Mouse (Mus musculus) MEL (cell line): ENCODE measurements around the gene Slc22a7. TPM values are rescaled to one million over a fixed set of nuclear protein-coding genes. Genes with fewer than 3 reads are reported as not detected.

Experiments
- DNase-seq: peaks from one replicate; pipeline ENCODE4 v3.0.0; 2011; ENCODE audit warnings: low read depth, low spot score
- H3K27ac ChIP-seq: 2 replicates; pipeline ENCODE4 v1.5.1; 2012; ENCODE audit warnings: low read depth, mild to moderate bottlenecking, control low read depth, low read length, moderate library complexity; ENCODE audit not compliant: control insufficient read depth
- H3K27me3 ChIP-seq, 2 experiments: fragments of 150-350 bp in 1 of 2; sonication (generic) in 1 of 2; 2 replicates each; pipeline ENCODE4 v1.6.1; 2012; ENCODE audit warnings: low read length in 2 of 2, mild to moderate bottlenecking in 2 of 2, improper control_type of control experiment in 1 of 2, moderate library complexity in 1 of 2; ENCODE audit not compliant: insufficient read depth in 2 of 2, control insufficient read depth in 1 of 2
- H3K36me3 ChIP-seq, 2 experiments: 2 replicates each; pipeline ENCODE4 v1.6.1; 2012 to 2014; ENCODE audit warnings: low read length in 2 of 2, improper control_type of control experiment in 1 of 2, inconsistent platforms in 1 of 2, mild to moderate bottlenecking in 1 of 2; ENCODE audit not compliant: insufficient read depth in 2 of 2, control insufficient read depth in 1 of 2
- H3K4me1 ChIP-seq, 2 experiments: fragments of 150-350 bp in 1 of 2; sonication (generic) in 1 of 2; 2 replicates each; pipeline ENCODE4 v1.6.1; 2012; ENCODE audit warnings: low read length in 2 of 2, improper control_type of control experiment in 1 of 2, mild to moderate bottlenecking in 1 of 2; ENCODE audit not compliant: insufficient read depth in 2 of 2, control insufficient read depth in 1 of 2
- H3K4me3 ChIP-seq, 2 experiments: fragments of 150-350 bp in 1 of 2; sonication (generic) in 1 of 2; 2 replicates each; pipeline ENCODE4 v1.5.1; 2012; ENCODE audit warnings: low read depth in 2 of 2, low read length in 2 of 2, mild to moderate bottlenecking in 2 of 2, moderate library complexity in 2 of 2, control low read depth in 1 of 2, improper control_type of control experiment in 1 of 2; ENCODE audit not compliant: control insufficient read depth in 1 of 2, insufficient read depth in 1 of 2
- H3K79me2 ChIP-seq: 2 replicates; pipeline ENCODE4 v1.6.1; 2012; ENCODE audit warnings: mild to moderate bottlenecking, low read length, moderate library complexity; ENCODE audit not compliant: control insufficient read depth, poor library complexity, insufficient read depth
- H3K9ac ChIP-seq: 2 replicates; pipeline ENCODE4 v1.6.1; 2012; ENCODE audit warnings: low read depth, mild to moderate bottlenecking, control low read depth, low read length, moderate library complexity; ENCODE audit not compliant: control insufficient read depth, poor library complexity, severe bottlenecking
- H3K9me3 ChIP-seq: fragments of 150-350 bp; sonication (generic); replicated peaks from 2 replicates; pipeline ENCODE4 v1.6.1; 2012; ENCODE audit warnings: mild to moderate bottlenecking, low read length, improper control_type of control experiment, moderate library complexity; ENCODE audit not compliant: insufficient read depth
- CHD1 ChIP-seq: IDR thresholded peaks from 2 replicates; pipeline ENCODE4 v1.6.1; 2012; ENCODE audit warnings: low read depth, mild to moderate bottlenecking, inconsistent platforms, low read length, improper control_type of control experiment
- CHD2 ChIP-seq: IDR thresholded peaks from 2 replicates; pipeline ENCODE4 v1.6.1; 2011; ENCODE audit warnings: low read length, improper control_type of control experiment
- CTCF ChIP-seq, 3 experiments: IDR thresholded peaks in 2 of 3; conservative IDR thresholded peaks in 1 of 3; 2 replicates each; pipeline ENCODE4 v1.5.1; 2011 to 2012; ENCODE audit warnings: low read length in 3 of 3, low read depth in 2 of 3, mild to moderate bottlenecking in 2 of 3, improper control_type of control experiment in 1 of 3, inconsistent platforms in 1 of 3, mixed read lengths in 1 of 3, moderate library complexity in 1 of 3; ENCODE audit not compliant: control insufficient read depth in 1 of 3, insufficient read depth in 1 of 3, poor library complexity in 1 of 3, severe bottlenecking in 1 of 3
- E2F4 ChIP-seq: IDR thresholded peaks from 2 replicates; pipeline ENCODE4 v1.6.1; 2011; ENCODE audit warnings: low read depth, low read length, improper control_type of control experiment, borderline replicate concordance
- ETS1 ChIP-seq: IDR thresholded peaks from 2 replicates; pipeline ENCODE4 v1.6.1; 2012; ENCODE audit warnings: low read depth, mild to moderate bottlenecking, inconsistent platforms, low read length, improper control_type of control experiment, moderate library complexity
- GABPA ChIP-seq: IDR thresholded peaks from 2 replicates; pipeline ENCODE4 v1.6.1; 2012; ENCODE audit warnings: low read depth, mild to moderate bottlenecking, inconsistent platforms, low read length, improper control_type of control experiment, moderate library complexity
- HCFC1 ChIP-seq: IDR thresholded peaks from 2 replicates; pipeline ENCODE4 v1.6.1; 2012; ENCODE audit warnings: low read depth, mild to moderate bottlenecking, inconsistent platforms, low read length, improper control_type of control experiment, moderate library complexity
- MAFK ChIP-seq: IDR thresholded peaks from 2 replicates; pipeline ENCODE4 v1.6.1; 2011; ENCODE audit warnings: low read depth, mild to moderate bottlenecking, low read length, improper control_type of control experiment, borderline replicate concordance
- MEF2A ChIP-seq: IDR thresholded peaks from 2 replicates; pipeline ENCODE4 v1.6.1; 2014; ENCODE audit warnings: low read depth, mild to moderate bottlenecking, inconsistent platforms, low read length, improper control_type of control experiment; ENCODE audit not compliant: poor library complexity, insufficient replicate concordance, severe bottlenecking; ENCODE audit errors: extremely low read depth
- MYC ChIP-seq: IDR thresholded peaks from 2 replicates; pipeline ENCODE4 v1.6.1; 2011; ENCODE audit warnings: low read depth, mild to moderate bottlenecking, low read length, improper control_type of control experiment, moderate library complexity
- NELFE ChIP-seq: IDR thresholded peaks from 2 replicates; pipeline ENCODE4 v1.6.1; 2011; ENCODE audit warnings: low read depth, low read length, improper control_type of control experiment
- NRF1 ChIP-seq: IDR thresholded peaks from 2 replicates; pipeline ENCODE4 v1.6.1; 2014; ENCODE audit warnings: low read depth, mild to moderate bottlenecking, inconsistent platforms, low read length, improper control_type of control experiment, moderate library complexity; ENCODE audit not compliant: poor library complexity, insufficient read depth, severe bottlenecking
- POLR2A ChIP-seq, 2 experiments: IDR thresholded peaks; 2 replicates each; pipeline ENCODE4 v1.6.1; 2011 to 2012; ENCODE audit warnings: low read length in 2 of 2, mild to moderate bottlenecking in 2 of 2, control low read depth in 1 of 2, improper control_type of control experiment in 1 of 2, low read depth in 1 of 2, moderate library complexity in 1 of 2; ENCODE audit not compliant: control insufficient read depth in 1 of 2, insufficient read depth in 1 of 2, poor library complexity in 1 of 2
- POLR2AphosphoS2 ChIP-seq: IDR thresholded peaks from 2 replicates; pipeline ENCODE4 v1.6.1; 2011; ENCODE audit warnings: low read length, improper control_type of control experiment
- POLR2AphosphoS5 ChIP-seq: IDR thresholded peaks from 2 replicates; pipeline ENCODE4 v1.6.1; 2012; ENCODE audit warnings: low read depth, borderline replicate concordance, mild to moderate bottlenecking, inconsistent platforms, low read length, moderate library complexity, mixed read lengths
- SIN3A ChIP-seq: IDR thresholded peaks from 2 replicates; pipeline ENCODE4 v1.6.1; 2012; ENCODE audit warnings: low read length, improper control_type of control experiment, inconsistent platforms
- SMC3 ChIP-seq: IDR thresholded peaks from 2 replicates; pipeline ENCODE4 v1.6.1; 2011; ENCODE audit warnings: low read depth, low read length, improper control_type of control experiment
- TAL1 ChIP-seq: IDR thresholded peaks from 2 replicates; pipeline ENCODE4 v1.6.1; 2012; ENCODE audit warnings: mild to moderate bottlenecking, inconsistent platforms, low read length, moderate library complexity, mixed read lengths
- TBP ChIP-seq: IDR thresholded peaks from 2 replicates; pipeline ENCODE4 v1.8.0; 2011; ENCODE audit warnings: low read depth, low read length, improper control_type of control experiment
- TCF12 ChIP-seq: IDR thresholded peaks from 2 replicates; pipeline ENCODE4 v1.6.1; 2014; ENCODE audit warnings: low read depth, mild to moderate bottlenecking, inconsistent platforms, low read length, improper control_type of control experiment, moderate library complexity
- UBTF ChIP-seq: IDR thresholded peaks from 2 replicates; pipeline ENCODE4 v1.6.1; 2012; ENCODE audit warnings: low read depth, mild to moderate bottlenecking, inconsistent platforms, low read length, improper control_type of control experiment, moderate library complexity, borderline replicate concordance; ENCODE audit not compliant: insufficient read depth
- USF1 ChIP-seq: IDR thresholded peaks from 2 replicates; pipeline ENCODE4 v1.6.1; 2014; ENCODE audit warnings: low read depth, mild to moderate bottlenecking, inconsistent platforms, low read length, improper control_type of control experiment, moderate library complexity
- USF2 ChIP-seq, 2 experiments: IDR thresholded peaks; 2 replicates each; pipeline ENCODE4 v1.6.1; 2011 to 2012; ENCODE audit warnings: improper control_type of control experiment in 2 of 2, low read length in 2 of 2, borderline replicate concordance in 1 of 2, inconsistent platforms in 1 of 2, low read depth in 1 of 2, mild to moderate bottlenecking in 1 of 2; ENCODE audit not compliant: insufficient read depth in 1 of 2
- ZC3H11A ChIP-seq: IDR thresholded peaks from 2 replicates; pipeline ENCODE4 v1.6.1; 2012; ENCODE audit warnings: low read depth, mild to moderate bottlenecking, inconsistent platforms, low read length, improper control_type of control experiment
- polyA plus RNA-seq, 2 experiments: library from polyadenylated mRNA; stranded (reverse) in 1 of 2; unstranded in 1 of 2; fragments of >175 nt in 1 of 2; fragments of >200 nt in 1 of 2; gene quantifications; 2 replicates each; pipeline versions ENCODE4 v1.2.1 to v1.2.4; 2012; ENCODE audit warnings: low replicate concordance in 2 of 2, low read depth in 1 of 2; ENCODE audit not compliant: insufficient read length in 2 of 2, insufficient read depth in 1 of 2, missing spikeins in 1 of 2
- total RNA-seq: library from RNA; depleted of rRNA; stranded (reverse); fragments of 300-350 nt; gene quantifications from 2 replicates; pipeline ENCODE4 v1.2.3, GENCODE M21; 2012

Gene Slc22a7
- total and polyA plus RNA-seq, 3 experiments = not detected

- Histone ChIP-seq H3K36me3 (no peaks in the 10 kb centered on the region), H3K9me3 (no peaks in the 10 kb centered on the region), H3K4me1 (no peaks in the 10 kb centered on the region), H3K79me2 (no peaks in the 10 kb centered on the region), H3K27ac (no peak overlapping the region), H3K27me3 (peaks cover 0 to 1% of the 10 kb centered on the region in 2 experiments; a peak in 1 of 4 replicates), H3K9ac (no peak overlapping the region), H3K4me3 (no peak overlapping the region)
- TF ChIP-seq POLR2AphosphoS2 (no peak), NELFE (no peak), MEF2A (no peak), ETS1 (no peak), MAFK (no peak), POLR2AphosphoS5 (no peak), UBTF (no peak), MYC (no peak), CHD1 (no peak), CHD2 (no peak), E2F4 (no peak), SMC3 (no peak), SIN3A (no peak), NRF1 (no peak), TAL1 (no peak), GABPA (no peak), CTCF (IDR thresholded peaks at IDR 0.05 in 2 of 3, conservative IDR thresholded peaks at IDR 0.05 in 1 of 3; ENCODE audit: control insufficient read depth in 1 of 3, insufficient read depth in 1 of 3, low read depth in 2 of 3, low read length in 3 of 3, poor library complexity in 1 of 3, severe bottlenecking in 1 of 3) (no peak), ZC3H11A (no peak), USF2 (IDR thresholded peaks at IDR 0.05; ENCODE audit: borderline replicate concordance in 1 of 2, insufficient read depth in 1 of 2, low read depth in 1 of 2, low read length in 2 of 2) (no peak), TCF12 (no peak)
- no peak for DNase-seq
Observed at GRCm38 (mm10) chr17:46454539-46454938, 16.3 kb upstream of the Slc22a7 start.

- Histone ChIP-seq H3K4me3 (no peak overlapping the region), H3K9ac (no peak overlapping the region)
- no peak for TF ChIP-seq NRF1
- no peak for TF ChIP-seq HCFC1
- TF ChIP-seq UBTF = no peak
- no peak for TF ChIP-seq E2F4
- no peak for TF ChIP-seq USF1
- TF ChIP-seq POLR2AphosphoS2 = no peak
- TF ChIP-seq TAL1 = no peak
- no peak for TF ChIP-seq MAFK
- TF ChIP-seq POLR2AphosphoS5 = no peak
- no peak for TF ChIP-seq TBP
- TF ChIP-seq ETS1 = no peak
- no peak for TF ChIP-seq POLR2A (IDR thresholded peaks at IDR 0.05; ENCODE audit: control insufficient read depth in 1 of 2, insufficient read depth in 1 of 2, low read depth in 1 of 2, low read length in 2 of 2, poor library complexity in 1 of 2)
- TF ChIP-seq CHD1 = no peak
Observed at GRCm38 (mm10) chr17:46453970-46454411, 15.7 kb upstream of the Slc22a7 start.

More at GRCm38 (mm10) chr17:46453970-46454411, 15.7 kb upstream of the Slc22a7 start:
- Histone ChIP-seq H3K36me3 (no peaks in the 10 kb centered on the region), H3K27me3 (peaks cover 0 to 1% of the 10 kb centered on the region in 2 experiments; a peak in 1 of 4 replicates), H3K79me2 (no peaks in the 10 kb centered on the region), H3K9me3 (no peaks in the 10 kb centered on the region), H3K27ac (no peak overlapping the region), H3K4me1 (no peaks in the 10 kb centered on the region)
- DNase-seq = no peak
